Mouse (Mus musculus) liver, embryonic 18 days (tissue): ENCODE measurements around the gene Klk12. TPM values are rescaled to one million over a fixed set of nuclear protein-coding genes. Genes with fewer than 3 reads are reported as not detected.

Experiments
- polyA plus RNA-seq: library from polyadenylated mRNA; depleted of rRNA; stranded (reverse); fragments of >200 nt; gene quantifications from 2 replicates; pipeline ENCODE4 v1.2.3, GENCODE M21; 2012; rRNA removed

The Klk12 gene
- polyA plus RNA-seq, result not detected in 2 replicates

DNA sequence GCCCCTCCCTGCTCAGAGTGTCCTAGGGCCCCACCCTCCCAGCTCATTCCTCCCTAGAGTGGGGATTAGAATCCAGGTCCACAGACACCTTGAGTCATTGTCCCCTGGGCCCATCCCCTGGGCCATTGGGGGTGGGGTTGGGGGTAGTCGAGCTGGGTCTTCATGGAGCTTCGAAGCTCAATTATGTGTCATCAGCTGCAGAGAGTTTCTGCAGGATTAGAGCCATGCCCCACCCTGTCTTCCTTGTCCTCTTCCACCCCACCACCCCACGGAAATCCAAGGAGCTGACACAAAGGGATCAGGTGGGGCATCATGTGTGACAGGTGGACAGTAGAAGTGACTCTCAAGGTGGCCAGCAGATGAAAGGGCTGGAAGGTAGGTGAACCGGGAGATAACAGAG is at the start of gene Klk12:
Gene Klk12 (plus strand): TSS at position 301 of the 400 bp plus-strand sequence.

DNA sequence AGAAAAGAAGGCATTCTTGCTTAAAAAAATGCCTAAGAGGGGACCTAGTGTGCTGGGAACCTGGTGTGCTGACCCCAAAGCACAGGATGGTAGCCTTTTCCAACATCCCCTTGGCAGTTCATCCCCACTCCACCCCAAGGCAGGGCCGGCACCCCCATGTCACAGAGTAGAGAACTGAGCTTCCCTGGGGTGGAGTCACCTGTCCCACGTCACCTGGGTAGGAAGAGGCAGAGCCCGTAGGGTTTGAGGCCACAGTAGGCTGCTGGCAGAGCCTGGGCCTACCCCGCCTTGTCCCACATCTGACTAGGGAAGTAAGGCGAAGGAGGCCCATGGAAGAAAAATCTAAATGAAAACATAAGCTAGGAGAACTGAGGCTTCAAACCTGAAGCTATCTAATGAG is 5.7 kb downstream of the Klk12 start, which contains the start of gene Klk11:
Gene Klk11 (plus strand): TSS at position 241 of the 400 bp plus-strand sequence.

DNA sequence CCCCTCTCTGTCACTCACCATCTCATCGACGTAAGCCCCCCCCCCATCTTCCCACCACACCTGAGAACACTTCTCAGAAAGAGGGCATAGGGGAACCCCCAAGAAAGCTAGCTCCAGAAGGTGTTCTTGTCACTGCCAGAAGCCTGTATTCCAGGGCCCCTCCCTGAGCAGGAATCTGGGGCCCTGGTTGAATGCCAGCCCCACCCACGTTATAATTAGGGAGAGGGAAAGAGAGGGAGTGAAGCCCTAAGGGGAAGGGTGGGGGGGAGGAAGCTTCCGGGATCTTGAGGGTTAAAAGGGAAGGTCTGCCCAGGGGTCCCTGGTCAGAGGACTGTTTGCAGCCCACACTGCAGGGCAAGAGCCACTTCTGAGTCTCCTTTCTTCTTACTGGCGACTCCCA is 12.0 kb downstream of the Klk12 start, which contains the start of gene Klk10:
Gene Klk10 (plus strand): TSS at position 290 of the 400 bp plus-strand sequence.

DNA sequence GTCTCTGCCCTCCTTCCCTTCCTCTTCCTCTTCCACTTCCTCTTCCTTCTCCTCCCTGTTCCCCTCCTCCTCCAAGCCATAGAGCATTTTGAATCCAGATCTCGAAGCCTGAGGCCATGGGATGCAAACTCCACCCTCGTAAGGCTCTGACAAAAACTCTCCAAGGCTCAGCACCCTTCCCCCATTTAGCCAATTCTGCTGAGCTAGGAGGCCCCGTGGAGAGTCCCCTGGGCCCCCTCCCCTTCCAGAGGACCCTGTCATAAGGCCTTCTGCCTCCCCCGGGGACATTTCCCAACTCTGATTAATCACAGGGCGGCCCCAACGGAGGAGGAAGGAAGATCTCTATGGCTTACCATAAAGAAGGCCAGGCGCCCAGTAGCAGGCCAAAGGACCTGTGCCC is 22.9 kb downstream of the Klk12 start, which contains the start of gene Klk9:
Gene Klk9 (plus strand): TSS at position 301 of the 400 bp plus-strand sequence.

DNA sequence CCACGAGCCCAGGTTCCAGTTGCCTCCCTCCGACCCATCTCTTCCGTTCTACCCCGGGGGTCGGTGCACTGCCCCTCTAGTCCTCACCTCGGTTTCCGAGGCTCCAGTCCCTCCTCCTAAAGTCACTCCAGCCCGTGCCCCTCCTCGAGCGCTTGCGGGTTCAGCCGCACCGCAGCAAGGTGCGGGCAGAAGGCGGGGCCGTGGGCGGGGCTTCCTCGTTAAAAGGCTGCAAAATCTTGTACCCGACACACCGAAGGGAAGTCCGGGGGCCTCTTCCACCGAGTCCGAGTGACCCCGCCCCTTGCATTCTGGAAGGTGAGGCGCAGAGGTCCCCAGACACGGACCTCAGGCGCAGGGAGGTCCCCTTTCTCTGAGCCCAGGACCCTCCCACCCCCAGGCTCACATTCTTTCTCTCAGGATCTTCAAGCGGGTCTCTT is 28.7 kb downstream of the Klk12 start, which contains the start of gene Klk8:
Gene Klk8 (plus strand): TSS at position 245 of the 437 bp plus-strand sequence.

DNA sequence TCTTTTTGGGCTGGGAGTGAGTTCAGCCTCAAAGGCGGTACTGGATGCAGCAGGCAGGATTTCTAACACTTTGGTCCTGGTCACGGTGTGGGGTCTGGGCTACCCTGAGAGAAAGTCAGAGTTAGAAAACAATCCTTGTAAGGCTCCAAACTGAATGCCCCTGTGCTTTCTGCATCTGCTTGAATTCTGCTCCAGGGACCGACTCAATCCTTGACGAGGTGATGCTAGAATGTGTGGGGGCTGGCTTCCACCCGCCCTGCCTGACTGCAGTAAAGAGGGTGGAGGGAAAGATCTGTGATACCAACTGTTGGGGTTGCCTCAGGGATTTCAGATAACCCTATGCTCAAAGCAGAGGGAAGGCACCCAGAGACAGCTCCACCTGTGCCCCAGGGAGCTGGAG is 42.3 kb downstream of the Klk12 start, which contains the start of gene Klk7:
Gene Klk7 (plus strand): TSS at position 301 of the 400 bp plus-strand sequence.

Other genes with a start within 250 kb of the Klk12 start
- gene Cd33, start 224.5 kb upstream of the Klk12 start, polyA plus RNA-seq, result 9.2 and 11.9 TPM in 2 replicates
- 0.45 and 0.46 TPM in 2 replicates for gene Zfp658, start 206.6 kb upstream of the Klk12 start, polyA plus RNA-seq
- 1.0 and 1.1 TPM in 2 replicates for gene Zfp719, start 189.3 kb upstream of the Klk12 start, polyA plus RNA-seq
- 0.02 TPM in 1 of 2 replicates, not detected in the other for gene Zfp819, start 161.7 kb upstream of the Klk12 start, polyA plus RNA-seq
- 0.02 TPM in 1 of 2 replicates, not detected in the other for gene Ceacam18, start 134.2 kb upstream of the Klk12 start, polyA plus RNA-seq
- 5.9 and 8.5 TPM in 2 replicates for gene Siglece, start 108.7 kb upstream of the Klk12 start, polyA plus RNA-seq
- gene Ctu1, start 96.9 kb upstream of the Klk12 start, polyA plus RNA-seq, result 2.6 and 2.8 TPM in 2 replicates
- gene Klk14, start 78.5 kb upstream of the Klk12 start, polyA plus RNA-seq, result 0.02 TPM in 1 of 2 replicates, not detected in the other
- not detected in 2 replicates for gene Klk13, start 56.3 kb upstream of the Klk12 start, polyA plus RNA-seq
- gene Klk11, start 5.7 kb downstream of the Klk12 start, polyA plus RNA-seq, result not detected in 2 replicates
- 0.02 and 0.07 TPM in 2 replicates for gene Klk10, start 12.1 kb downstream of the Klk12 start, polyA plus RNA-seq
- gene Klk9, start 23.0 kb downstream of the Klk12 start, polyA plus RNA-seq, result not detected in 2 replicates
- 3.3 and 3.8 TPM in 2 replicates for gene Klk8, start 28.7 kb downstream of the Klk12 start, polyA plus RNA-seq
- not detected in 2 replicates for gene Klk7, start 42.4 kb downstream of the Klk12 start, polyA plus RNA-seq
- not detected in 2 replicates for gene Klk6, start 55.6 kb downstream of the Klk12 start, polyA plus RNA-seq
- gene Klk5, start 73.1 kb downstream of the Klk12 start, polyA plus RNA-seq, result not detected in 2 replicates
- not detected in 2 replicates for gene Klk4, start 112.3 kb downstream of the Klk12 start, polyA plus RNA-seq
- gene Klk15, start 164.8 kb downstream of the Klk12 start, polyA plus RNA-seq, result not detected in 2 replicates
- gene Klk1b8, start 181.8 kb downstream of the Klk12 start, polyA plus RNA-seq, result not detected in 2 replicates
- not detected in 2 replicates for gene Klk1b1, start 197.9 kb downstream of the Klk12 start, polyA plus RNA-seq
- gene Klk1b9, start 207.2 kb downstream of the Klk12 start, polyA plus RNA-seq, result not detected in 2 replicates
- not detected in 2 replicates for gene Klk1b11, start 227.0 kb downstream of the Klk12 start, polyA plus RNA-seq
- gene Klk1b26, start 243.3 kb downstream of the Klk12 start, polyA plus RNA-seq, result not detected in 2 replicates